Mouse (Mus musculus): ENCODE results near the gene Klk11. TPM values are rescaled to one million over a fixed set of nuclear protein-coding genes. Genes with fewer than 3 reads are reported as not detected.
A peak's percentile ranks its signal among the peaks of the same experiment; 100 is the strongest.

Klk11 gene
- 0.75 and 1.7 TPM in 2 replicates for polyA plus RNA-seq (2015; fragmentation: Nextera tagmentation; extraction: Ambion mirVana)

DNA sequence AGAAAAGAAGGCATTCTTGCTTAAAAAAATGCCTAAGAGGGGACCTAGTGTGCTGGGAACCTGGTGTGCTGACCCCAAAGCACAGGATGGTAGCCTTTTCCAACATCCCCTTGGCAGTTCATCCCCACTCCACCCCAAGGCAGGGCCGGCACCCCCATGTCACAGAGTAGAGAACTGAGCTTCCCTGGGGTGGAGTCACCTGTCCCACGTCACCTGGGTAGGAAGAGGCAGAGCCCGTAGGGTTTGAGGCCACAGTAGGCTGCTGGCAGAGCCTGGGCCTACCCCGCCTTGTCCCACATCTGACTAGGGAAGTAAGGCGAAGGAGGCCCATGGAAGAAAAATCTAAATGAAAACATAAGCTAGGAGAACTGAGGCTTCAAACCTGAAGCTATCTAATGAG, at the start of gene Klk11:
Klk11 (plus strand) TSS at position 241 of the 400 bp plus-strand sequence.
- H3K27ac ChIP-seq (ENCODE audit: low read length): no peak within 1 kb of the TSS
- H3K9ac ChIP-seq (ENCODE audit: low read depth, low read length): no peak within 1 kb of the TSS
- no peaks in the 10 kb centered on the region for H3K27me3 ChIP-seq (replicated peaks; ENCODE audit: control insufficient read depth, insufficient read depth, low read length)
- H3K36me3 ChIP-seq (ENCODE audit: control insufficient read depth, insufficient read depth, low read length): no peaks in the 10 kb centered on the region
- no peak within 1 kb of the TSS for H3K4me3 ChIP-seq (ENCODE audit: low read length)
- no peaks in the 10 kb centered on the region for H3K9me3 ChIP-seq (ENCODE audit: control insufficient read depth, low read length)
- peaks cover 2% of the 10 kb centered on the region for H3K4me1 ChIP-seq (ENCODE audit: control insufficient read depth, insufficient read depth, low read length)
- no peak for ATAC-seq
- 93% methylated on average over 5 of the region's 5 CpGs for WGBS
- no peak within 1 kb of the TSS for H3K4me2 ChIP-seq (ENCODE audit: low read depth, low read length)

DNA sequence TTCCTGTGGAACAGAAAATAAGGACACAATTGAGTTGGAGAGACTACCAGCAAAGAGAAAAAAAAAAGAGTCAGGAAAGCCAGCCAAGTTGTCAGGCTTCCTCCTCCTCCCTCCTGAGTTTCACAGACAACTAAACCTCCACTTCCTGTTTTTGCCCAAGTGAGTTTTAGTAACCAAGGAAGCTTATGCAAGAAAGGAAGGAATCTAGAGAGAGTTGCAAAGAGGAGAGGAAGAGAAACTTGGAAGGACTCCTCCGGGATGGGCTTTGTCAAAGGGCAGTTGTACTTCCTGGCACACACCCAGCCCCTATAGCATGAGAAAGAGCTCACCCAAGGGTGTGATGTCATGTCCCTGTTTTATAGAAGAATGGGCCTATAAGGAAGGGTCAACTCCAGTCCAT, 26.6 kb upstream of the Klk11 start:
- Histone ChIP-seq H3K27me3 (replicated peaks; ENCODE audit: control insufficient read depth, insufficient read depth, low read length) (no peaks in the 10 kb centered on the region), H3K4me2 (ENCODE audit: low read depth, low read length) (no peak overlapping the region), H3K9ac (ENCODE audit: low read depth, low read length) (no peak overlapping the region), H3K9me3 (ENCODE audit: control insufficient read depth, low read length) (no peaks in the 10 kb centered on the region), H3K27ac (ENCODE audit: low read length) (no peak overlapping the region), H3K4me3 (ENCODE audit: low read length) (no peak overlapping the region), H3K4me1 (ENCODE audit: control insufficient read depth, insufficient read depth, low read length) (no peaks in the 10 kb centered on the region), H3K36me3 (ENCODE audit: control insufficient read depth, insufficient read depth, low read length) (no peaks in the 10 kb centered on the region)
- 51% methylated on average over 1 of the region's 1 CpGs for WGBS
- ATAC-seq: no peak

DNA sequence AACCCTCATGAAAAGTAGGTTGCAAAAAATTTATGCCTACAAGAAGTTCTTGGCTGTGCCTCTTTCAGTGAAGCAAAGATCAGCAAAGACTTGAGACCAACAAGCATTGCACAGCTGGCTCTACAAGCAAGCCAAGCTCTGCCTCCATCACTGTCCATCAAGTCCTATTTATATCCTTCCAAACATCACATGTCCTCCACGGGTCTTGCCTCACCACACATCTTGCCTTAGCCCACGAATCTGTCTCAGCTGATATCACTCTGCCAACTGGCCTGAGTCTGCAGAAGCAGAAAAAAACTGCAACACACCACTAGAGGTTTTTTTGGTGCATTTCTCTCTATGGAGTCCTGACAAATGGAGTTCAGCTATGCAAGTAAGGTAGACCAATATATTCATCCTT, 21.6 kb upstream of the Klk11 start:
- Histone ChIP-seq H3K4me1 (ENCODE audit: control insufficient read depth, insufficient read depth, low read length) (no peaks in the 10 kb centered on the region), H3K27me3 (replicated peaks; ENCODE audit: control insufficient read depth, insufficient read depth, low read length) (no peaks in the 10 kb centered on the region), H3K9me3 (ENCODE audit: control insufficient read depth, low read length) (no peaks in the 10 kb centered on the region), H3K36me3 (ENCODE audit: control insufficient read depth, insufficient read depth, low read length) (no peaks in the 10 kb centered on the region), H3K27ac (ENCODE audit: low read length) (no peak overlapping the region), H3K4me3 (ENCODE audit: low read length) (no peak overlapping the region), H3K4me2 (ENCODE audit: low read depth, low read length) (no peak overlapping the region), H3K9ac (ENCODE audit: low read depth, low read length) (no peak overlapping the region)
- no peak for ATAC-seq
- WGBS: 63% methylated on average over 2 of the region's 2 CpGs

DNA sequence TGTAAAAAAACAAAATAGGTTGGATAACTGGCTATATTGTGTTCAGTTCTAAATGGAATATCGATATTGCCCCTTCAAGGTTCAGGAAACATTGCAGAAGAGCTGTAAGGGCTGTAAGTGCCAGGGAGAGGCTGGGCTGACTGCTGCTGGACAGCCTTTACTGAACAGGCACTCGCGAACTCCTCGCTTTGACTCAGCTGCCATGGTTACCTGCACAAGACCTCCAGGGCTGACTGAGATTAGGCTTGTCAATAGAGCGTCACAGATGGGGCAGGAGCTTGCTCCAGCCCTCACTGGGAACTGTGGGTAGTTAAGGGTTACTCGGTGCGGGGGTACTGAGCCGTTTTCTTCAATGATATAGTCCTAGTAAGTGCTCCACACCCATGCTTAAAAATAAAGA, 7.9 kb upstream of the Klk11 start:
- no peak overlapping the region for H3K4me3 ChIP-seq (ENCODE audit: low read length)
- H3K9me3 ChIP-seq (ENCODE audit: control insufficient read depth, low read length): no peaks in the 10 kb centered on the region
- H3K27ac ChIP-seq (ENCODE audit: low read length): no peak overlapping the region
- H3K4me2 ChIP-seq (ENCODE audit: low read depth, low read length): no peak overlapping the region
- 34% methylated on average over 8 of the region's 8 CpGs for WGBS
- H3K9ac ChIP-seq (ENCODE audit: low read depth, low read length): no peak overlapping the region
- ATAC-seq: no peak
- H3K36me3 ChIP-seq (ENCODE audit: control insufficient read depth, insufficient read depth, low read length): no peaks in the 10 kb centered on the region
- H3K4me1 ChIP-seq (ENCODE audit: control insufficient read depth, insufficient read depth, low read length): no peaks in the 10 kb centered on the region
- no peaks in the 10 kb centered on the region for H3K27me3 ChIP-seq (replicated peaks; ENCODE audit: control insufficient read depth, insufficient read depth, low read length)

DNA sequence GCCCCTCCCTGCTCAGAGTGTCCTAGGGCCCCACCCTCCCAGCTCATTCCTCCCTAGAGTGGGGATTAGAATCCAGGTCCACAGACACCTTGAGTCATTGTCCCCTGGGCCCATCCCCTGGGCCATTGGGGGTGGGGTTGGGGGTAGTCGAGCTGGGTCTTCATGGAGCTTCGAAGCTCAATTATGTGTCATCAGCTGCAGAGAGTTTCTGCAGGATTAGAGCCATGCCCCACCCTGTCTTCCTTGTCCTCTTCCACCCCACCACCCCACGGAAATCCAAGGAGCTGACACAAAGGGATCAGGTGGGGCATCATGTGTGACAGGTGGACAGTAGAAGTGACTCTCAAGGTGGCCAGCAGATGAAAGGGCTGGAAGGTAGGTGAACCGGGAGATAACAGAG, 5.8 kb upstream of the Klk11 start, which contains the start of gene Klk12:
Klk12 (plus strand) TSS at position 301 of the 400 bp plus-strand sequence.
- Histone ChIP-seq H3K4me2 (ENCODE audit: low read depth, low read length) (no peak within 1 kb of the TSS), H3K4me3 (ENCODE audit: low read length) (no peak within 1 kb of the TSS), H3K9me3 (ENCODE audit: control insufficient read depth, low read length) (no peaks in the 10 kb centered on the region), H3K27me3 (replicated peaks; ENCODE audit: control insufficient read depth, insufficient read depth, low read length) (no peaks in the 10 kb centered on the region), H3K27ac (ENCODE audit: low read length) (no peak within 1 kb of the TSS), H3K9ac (ENCODE audit: low read depth, low read length) (no peak within 1 kb of the TSS), H3K4me1 (ENCODE audit: control insufficient read depth, insufficient read depth, low read length) (no peaks in the 10 kb centered on the region), H3K36me3 (ENCODE audit: control insufficient read depth, insufficient read depth, low read length) (no peaks in the 10 kb centered on the region)
- no peak for ATAC-seq
- 81% methylated on average over 4 of the region's 4 CpGs for WGBS

DNA sequence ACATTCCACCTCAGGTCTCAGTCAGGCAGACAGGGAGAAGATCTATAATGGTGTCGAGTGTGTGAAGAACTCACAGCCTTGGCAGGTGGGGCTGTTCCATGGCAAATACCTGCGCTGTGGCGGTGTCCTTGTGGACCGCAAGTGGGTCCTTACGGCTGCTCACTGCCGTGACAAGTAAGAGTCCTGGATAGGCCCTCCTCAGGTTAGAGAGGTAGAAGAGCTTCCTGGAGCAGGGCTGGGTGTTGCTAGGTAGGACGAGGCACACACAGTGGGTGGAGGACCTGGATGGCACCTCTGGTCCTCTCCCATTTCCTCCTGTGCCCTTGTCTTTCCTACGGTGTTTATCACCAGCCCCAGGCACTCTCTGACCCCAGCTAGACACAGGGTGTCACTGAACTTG, 4.8 kb upstream of the Klk11 start:
- H3K36me3 ChIP-seq (ENCODE audit: control insufficient read depth, insufficient read depth, low read length): no peaks in the 10 kb centered on the region
- no peaks in the 10 kb centered on the region for H3K27me3 ChIP-seq (replicated peaks; ENCODE audit: control insufficient read depth, insufficient read depth, low read length)
- no peaks in the 10 kb centered on the region for H3K9me3 ChIP-seq (ENCODE audit: control insufficient read depth, low read length)
- no peak overlapping the region for H3K27ac ChIP-seq (ENCODE audit: low read length)
- WGBS: 90% methylated on average over 8 of the region's 8 CpGs
- H3K4me2 ChIP-seq (ENCODE audit: low read depth, low read length): no peak overlapping the region
- ATAC-seq: no peak
- H3K4me1 ChIP-seq (ENCODE audit: control insufficient read depth, insufficient read depth, low read length): no peaks in the 10 kb centered on the region
- no peak overlapping the region for H3K4me3 ChIP-seq (ENCODE audit: low read length)
- no peak overlapping the region for H3K9ac ChIP-seq (ENCODE audit: low read depth, low read length)

DNA sequence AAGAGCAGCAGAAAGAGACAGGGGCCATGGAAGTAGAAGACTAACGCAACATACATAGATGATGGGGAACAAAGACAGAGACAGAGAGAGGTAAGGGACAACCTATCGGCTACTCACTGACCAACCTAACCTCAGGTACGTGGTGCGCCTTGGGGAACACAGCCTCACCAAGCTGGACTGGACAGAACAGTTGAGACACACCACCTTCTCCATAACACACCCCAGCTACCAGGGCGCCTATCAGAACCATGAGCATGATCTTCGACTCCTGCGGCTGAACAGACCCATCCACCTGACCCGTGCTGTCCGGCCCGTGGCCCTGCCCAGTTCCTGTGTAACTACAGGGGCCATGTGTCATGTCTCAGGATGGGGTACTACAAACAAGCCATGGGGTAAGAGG, 3.7 kb upstream of the Klk11 start:
- WGBS: 97% methylated on average over 10 of the region's 10 CpGs
- Histone ChIP-seq H3K9ac (ENCODE audit: low read depth, low read length) (no peak overlapping the region), H3K4me1 (ENCODE audit: control insufficient read depth, insufficient read depth, low read length) (peaks cover 1% of the 10 kb centered on the region), H3K27me3 (replicated peaks; ENCODE audit: control insufficient read depth, insufficient read depth, low read length) (no peaks in the 10 kb centered on the region), H3K27ac (ENCODE audit: low read length) (no peak overlapping the region), H3K36me3 (ENCODE audit: control insufficient read depth, insufficient read depth, low read length) (no peaks in the 10 kb centered on the region), H3K4me3 (ENCODE audit: low read length) (no peak overlapping the region), H3K4me2 (ENCODE audit: low read depth, low read length) (no peak overlapping the region), H3K9me3 (ENCODE audit: control insufficient read depth, low read length) (no peaks in the 10 kb centered on the region)
- no peak for ATAC-seq

DNA sequence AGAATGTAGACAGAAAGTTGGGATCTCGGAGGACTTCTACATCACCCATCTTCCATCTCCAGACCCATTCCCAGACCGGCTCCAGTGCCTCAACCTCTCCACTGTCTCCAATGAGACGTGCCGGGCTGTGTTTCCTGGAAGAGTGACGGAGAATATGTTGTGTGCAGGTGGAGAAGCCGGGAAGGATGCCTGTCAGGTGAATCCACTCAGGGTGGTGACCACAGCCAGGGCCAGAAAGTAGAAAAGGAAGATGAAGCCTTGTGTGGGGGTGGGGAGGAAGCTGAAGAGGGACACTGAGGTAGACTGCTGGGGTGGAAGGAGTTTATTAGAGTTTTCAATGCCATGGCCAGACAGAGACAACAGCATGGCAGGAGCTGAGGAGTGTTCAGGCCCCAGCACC, 2.5 kb upstream of the Klk11 start:
- no peak overlapping the region for H3K4me2 ChIP-seq (ENCODE audit: low read depth, low read length)
- 98% methylated on average over 6 of the region's 6 CpGs for WGBS
- no peak overlapping the region for H3K27ac ChIP-seq (ENCODE audit: low read length)
- H3K4me1 ChIP-seq (ENCODE audit: control insufficient read depth, insufficient read depth, low read length): peaks cover 2% of the 10 kb centered on the region
- H3K4me3 ChIP-seq (ENCODE audit: low read length): no peak overlapping the region
- H3K27me3 ChIP-seq (replicated peaks; ENCODE audit: control insufficient read depth, insufficient read depth, low read length): no peaks in the 10 kb centered on the region
- no peaks in the 10 kb centered on the region for H3K9me3 ChIP-seq (ENCODE audit: control insufficient read depth, low read length)
- no peaks in the 10 kb centered on the region for H3K36me3 ChIP-seq (ENCODE audit: control insufficient read depth, insufficient read depth, low read length)
- ATAC-seq: no peak
- no peak overlapping the region for H3K9ac ChIP-seq (ENCODE audit: low read depth, low read length)

DNA sequence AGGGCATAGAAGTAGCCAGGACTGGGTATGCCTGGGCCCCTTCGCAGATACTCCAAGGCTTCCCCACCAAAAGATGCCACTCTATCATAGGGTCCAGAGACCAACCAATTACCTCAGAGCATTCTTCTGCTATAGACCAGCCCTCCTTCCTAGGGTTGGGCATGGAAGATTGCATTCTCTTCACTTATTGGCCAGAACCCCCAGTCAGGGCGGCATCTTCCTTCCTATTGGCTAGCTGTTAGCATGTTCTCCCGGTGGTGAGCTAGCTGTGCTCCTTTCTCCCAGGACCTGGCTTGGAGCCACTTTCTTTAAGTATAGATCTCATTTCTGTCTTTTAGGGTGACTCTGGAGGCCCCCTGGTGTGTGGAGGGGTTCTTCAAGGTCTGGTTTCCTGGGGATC, 1.5 kb upstream of the Klk11 start:
- H3K27ac ChIP-seq (ENCODE audit: low read length): no peak overlapping the region
- no peaks in the 10 kb centered on the region for H3K9me3 ChIP-seq (ENCODE audit: control insufficient read depth, low read length)
- no peak overlapping the region for H3K9ac ChIP-seq (ENCODE audit: low read depth, low read length)
- H3K4me3 ChIP-seq (ENCODE audit: low read length): no peak overlapping the region
- peaks cover 2% of the 10 kb centered on the region for H3K4me1 ChIP-seq (ENCODE audit: control insufficient read depth, insufficient read depth, low read length)
- WGBS: 81% methylated on average over 3 of the region's 3 CpGs
- H3K4me2 ChIP-seq (ENCODE audit: low read depth, low read length): no peak overlapping the region
- ATAC-seq: no peak
- no peaks in the 10 kb centered on the region for H3K27me3 ChIP-seq (replicated peaks; ENCODE audit: control insufficient read depth, insufficient read depth, low read length)
- H3K36me3 ChIP-seq (ENCODE audit: control insufficient read depth, insufficient read depth, low read length): no peaks in the 10 kb centered on the region

DNA sequence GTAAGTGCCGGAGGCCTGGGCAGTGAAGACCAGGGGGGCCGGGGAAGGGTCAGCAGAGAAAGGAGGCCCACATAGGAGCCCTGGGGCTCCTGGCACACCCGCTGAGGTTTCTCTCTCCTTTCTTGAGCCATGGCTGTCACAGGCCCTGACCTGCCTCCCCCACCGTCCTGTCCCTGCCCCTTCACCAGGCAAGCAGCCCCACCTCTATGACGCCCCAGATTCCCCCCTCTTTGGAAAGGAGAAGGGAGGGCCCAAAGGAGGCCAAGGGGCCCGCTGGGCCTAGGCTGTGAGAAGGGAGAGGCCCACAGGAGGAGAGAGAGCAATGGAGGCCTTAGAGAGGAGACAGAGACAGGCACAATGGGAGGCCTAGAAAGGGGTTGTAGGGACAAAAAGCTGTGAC, 398 bp downstream of the Klk11 start:
- Histone ChIP-seq H3K27ac (ENCODE audit: low read length) (no peak overlapping the region), H3K4me1 (ENCODE audit: control insufficient read depth, insufficient read depth, low read length) (peaks cover 2% of the 10 kb centered on the region), H3K9ac (ENCODE audit: low read depth, low read length) (no peak overlapping the region), H3K4me3 (ENCODE audit: low read length) (no peak overlapping the region), H3K36me3 (ENCODE audit: control insufficient read depth, insufficient read depth, low read length) (no peaks in the 10 kb centered on the region), H3K27me3 (replicated peaks; ENCODE audit: control insufficient read depth, insufficient read depth, low read length) (no peaks in the 10 kb centered on the region), H3K9me3 (ENCODE audit: control insufficient read depth, low read length) (no peaks in the 10 kb centered on the region), H3K4me2 (ENCODE audit: low read depth, low read length) (no peak overlapping the region)
- WGBS: 55% methylated on average over 6 of the region's 6 CpGs
- ATAC-seq: peak; percentile 77
